Mouse (Mus musculus): ENCODE measurements around the gene Cnot3. TPM values are rescaled to one million over a fixed set of nuclear protein-coding genes. Genes with fewer than 3 reads are reported as not detected.

The Cnot3 gene
- polyA plus RNA-seq, 1 experiment from 2014 or later = 39.2 TPM

DNA sequence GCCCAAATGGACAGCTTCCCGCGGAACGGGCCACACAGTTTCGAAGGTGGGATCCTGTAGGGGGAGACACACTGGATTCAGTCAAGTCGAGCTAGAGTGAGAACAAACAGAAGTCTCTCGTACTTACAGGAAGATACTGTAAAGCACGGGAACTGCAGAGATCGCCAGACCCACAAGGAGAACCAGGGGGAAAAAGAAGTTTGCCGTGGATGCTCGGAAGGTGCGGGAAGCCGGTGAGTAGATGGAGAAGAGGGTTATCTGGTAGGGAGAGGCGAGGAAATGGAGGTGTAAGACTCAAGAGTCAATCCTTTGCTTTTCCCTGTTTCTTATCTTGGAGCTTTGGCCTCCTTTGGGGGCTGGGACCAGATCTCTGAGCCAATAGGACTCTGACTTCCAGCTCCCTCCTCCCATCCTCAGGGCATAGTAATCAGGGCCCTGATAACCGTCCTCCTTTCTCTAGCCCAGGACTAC is 21.9 kb downstream of the Cnot3 start:
- DNase-seq (ENCODE audit: low spot score) (no peak), ATAC-seq (ENCODE audit: low FRiP score) (no peak)
- H3K27me3 ChIP-seq (ENCODE audit: control insufficient read depth, insufficient read depth, low read length) = no peaks in the 10 kb centered on the region
- 19% methylated on average over 14 of the region's 14 CpGs for WGBS
- no peak overlapping the region for H3K4me3 ChIP-seq (replicated peaks; ENCODE audit: low read length)
- H3K36me3 ChIP-seq (replicated peaks; ENCODE audit: control insufficient read depth, insufficient read depth) = peaks cover 13% of the 10 kb centered on the region
- peaks cover 15% of the 10 kb centered on the region for H3K4me1 ChIP-seq (replicated peaks; ENCODE audit: control insufficient read depth, insufficient read depth, low read length)
- H3K27ac ChIP-seq = no peak overlapping the region
- H3K4me2 ChIP-seq (replicated peaks) = no peak overlapping the region
- H3K9ac ChIP-seq = no peak overlapping the region
- no peaks in the 10 kb centered on the region for H3K9me3 ChIP-seq (ENCODE audit: control insufficient read depth, low read length)

DNA sequence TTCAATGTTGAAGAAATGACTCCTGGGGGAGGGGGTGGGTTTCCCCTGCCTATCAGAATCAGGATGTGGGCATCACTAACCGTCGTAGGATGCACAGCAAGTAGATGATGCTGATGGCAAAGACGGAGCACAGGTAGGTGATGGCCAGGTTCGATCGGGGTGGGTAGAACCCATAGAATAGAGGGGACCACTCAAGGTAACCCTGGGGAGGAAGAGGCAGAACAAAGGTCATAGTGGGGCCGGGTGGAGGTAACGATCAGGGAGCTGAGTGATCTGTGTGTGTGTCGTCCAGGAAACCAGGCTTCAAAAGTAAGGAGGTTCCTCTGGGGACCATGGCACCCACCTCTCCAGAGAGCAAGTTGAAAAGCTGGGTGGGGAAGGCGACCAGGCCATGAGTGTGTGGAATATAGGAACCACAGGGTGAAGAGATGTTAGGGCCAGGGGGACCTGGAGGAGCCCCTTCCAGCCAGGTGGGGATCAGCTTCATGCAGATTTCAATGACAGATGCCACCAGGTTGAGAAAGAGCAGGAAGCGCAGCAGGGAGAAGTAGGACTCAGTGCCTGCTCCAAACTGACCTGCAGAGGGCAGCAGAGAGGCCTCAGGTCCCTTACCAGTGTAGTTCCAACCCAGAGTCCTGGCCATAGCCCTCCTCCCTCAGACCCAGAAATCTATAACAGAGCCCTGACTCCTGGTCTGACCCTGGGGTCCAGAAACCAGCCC is 29.6 kb downstream of the Cnot3 start:
- Histone ChIP-seq H3K4me1 (replicated peaks; ENCODE audit: control insufficient read depth, insufficient read depth, low read length) (no peaks in the 10 kb centered on the region), H3K9ac (no peak overlapping the region), H3K9me3 (ENCODE audit: control insufficient read depth, low read length) (no peaks in the 10 kb centered on the region), H3K36me3 (replicated peaks; ENCODE audit: control insufficient read depth, insufficient read depth) (peaks cover 15% of the 10 kb centered on the region), H3K4me2 (replicated peaks) (no peak overlapping the region), H3K27me3 (ENCODE audit: control insufficient read depth, insufficient read depth, low read length) (no peaks in the 10 kb centered on the region), H3K4me3 (replicated peaks; ENCODE audit: low read length) (no peak overlapping the region), H3K27ac (no peak overlapping the region)
- 71% methylated on average over 10 of the region's 10 CpGs for WGBS
- ATAC-seq (ENCODE audit: low FRiP score) = peak; percentile 87
- DNase-seq (ENCODE audit: low spot score) = peak; percentile 90

DNA sequence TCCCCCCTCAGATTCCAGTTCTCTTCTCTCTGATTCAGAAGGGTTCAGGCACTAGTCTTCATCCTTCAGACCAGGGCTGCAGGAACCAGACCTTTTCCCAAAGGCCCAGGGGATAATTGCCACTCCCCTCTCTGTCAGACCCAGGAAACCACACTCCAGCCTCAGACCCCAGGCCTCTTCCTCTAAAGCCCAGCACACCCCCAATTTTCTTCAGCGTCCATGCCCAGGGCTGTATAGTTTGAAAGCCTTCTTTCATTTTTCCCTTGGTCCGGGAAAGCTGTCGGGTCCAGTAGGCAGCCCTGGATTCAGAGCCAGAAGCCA is 30.1 kb downstream of the Cnot3 start:
- Histone ChIP-seq H3K27me3 (ENCODE audit: control insufficient read depth, insufficient read depth, low read length) (no peaks in the 10 kb centered on the region), H3K9me3 (ENCODE audit: control insufficient read depth, low read length) (no peaks in the 10 kb centered on the region), H3K36me3 (replicated peaks; ENCODE audit: control insufficient read depth, insufficient read depth) (peaks cover 21% of the 10 kb centered on the region), H3K4me1 (replicated peaks; ENCODE audit: control insufficient read depth, insufficient read depth, low read length) (no peaks in the 10 kb centered on the region), H3K27ac (no peak overlapping the region), H3K9ac (no peak overlapping the region), H3K4me2 (replicated peaks) (no peak overlapping the region), H3K4me3 (replicated peaks; ENCODE audit: low read length) (no peak overlapping the region)
- WGBS = 74% methylated on average over 3 of the region's 3 CpGs
- DNase-seq (ENCODE audit: low spot score) (no peak), ATAC-seq (ENCODE audit: low FRiP score) (no peak; the same call in 1 of the 2 replicates)

DNA sequence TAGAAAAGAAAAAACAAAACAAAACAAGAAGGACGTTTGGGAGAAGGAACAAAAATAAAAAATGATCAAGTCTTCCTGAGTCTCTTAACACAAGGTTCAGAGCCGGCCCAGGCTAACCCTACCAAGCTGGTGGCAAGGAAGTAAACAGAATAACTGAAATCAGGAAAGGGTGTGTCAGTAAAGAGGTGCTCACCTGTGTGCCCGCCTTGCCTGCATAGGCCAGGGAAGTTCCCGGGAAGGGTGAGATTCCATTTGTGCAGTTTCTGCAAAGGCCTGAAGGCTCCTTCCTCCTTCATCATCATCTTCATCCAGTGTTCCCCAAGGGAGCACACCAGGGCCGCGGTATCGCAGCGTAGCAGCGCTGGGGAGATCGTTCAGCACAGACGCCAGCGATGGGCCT is 31.3 kb downstream of the Cnot3 start:
- Histone ChIP-seq H3K9ac (no peak overlapping the region), H3K9me3 (ENCODE audit: control insufficient read depth, low read length) (no peaks in the 10 kb centered on the region)
- no peak for ATAC-seq (ENCODE audit: low FRiP score)

DNA sequence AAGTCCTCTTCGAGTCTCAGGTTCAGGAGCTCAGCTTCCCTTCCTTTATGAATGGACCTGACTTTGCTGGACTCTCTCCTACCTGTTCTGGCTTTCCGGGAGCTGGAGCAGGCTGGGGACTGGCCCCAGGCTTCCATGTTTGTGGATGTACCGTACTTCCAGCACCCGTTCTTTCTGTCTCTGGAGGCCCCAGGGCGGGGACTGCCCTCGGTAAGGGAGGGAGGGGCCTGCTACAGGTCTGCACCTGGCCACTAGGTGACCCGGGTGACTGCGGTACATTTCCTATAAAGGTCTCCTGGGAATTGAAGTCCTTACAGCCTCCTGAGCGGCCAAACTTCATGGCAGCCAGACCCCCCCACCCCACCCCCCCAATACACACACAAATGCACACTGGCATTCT is 32.3 kb downstream of the Cnot3 start, which contains the start of gene Tmc4:
Tmc4 (minus strand) TSS at position 212 of the 400 bp plus-strand sequence.
- Histone ChIP-seq H3K27ac (no peak within 1 kb of the TSS), H3K36me3 (replicated peaks; ENCODE audit: control insufficient read depth, insufficient read depth) (peaks cover 31% of the 10 kb centered on the region), H3K4me3 (replicated peaks; ENCODE audit: low read length) (no peak within 1 kb of the TSS), H3K9ac (no peak within 1 kb of the TSS), H3K27me3 (ENCODE audit: control insufficient read depth, insufficient read depth, low read length) (no peaks in the 10 kb centered on the region), H3K4me1 (replicated peaks; ENCODE audit: control insufficient read depth, insufficient read depth, low read length) (no peaks in the 10 kb centered on the region), H3K4me2 (replicated peaks) (no peak within 1 kb of the TSS), H3K9me3 (ENCODE audit: control insufficient read depth, low read length) (no peaks in the 10 kb centered on the region)
- DNase-seq (ENCODE audit: low spot score) = no peak
- 65% methylated on average over 9 of the region's 9 CpGs for WGBS
- no peak for ATAC-seq (ENCODE audit: low FRiP score)

More for the DNA sequence above, 31.3 kb downstream of the Cnot3 start:
- H3K4me1 ChIP-seq (replicated peaks; ENCODE audit: control insufficient read depth, insufficient read depth, low read length) = no peaks in the 10 kb centered on the region
- H3K27me3 ChIP-seq (ENCODE audit: control insufficient read depth, insufficient read depth, low read length) = no peaks in the 10 kb centered on the region
- peaks cover 29% of the 10 kb centered on the region for H3K36me3 ChIP-seq (replicated peaks; ENCODE audit: control insufficient read depth, insufficient read depth)
- no peak for DNase-seq (ENCODE audit: low spot score)
- no peak overlapping the region for H3K4me2 ChIP-seq (replicated peaks)
- 91% methylated on average over 12 of the region's 12 CpGs for WGBS
- H3K4me3 ChIP-seq (replicated peaks; ENCODE audit: low read length) = no peak overlapping the region
- no peak overlapping the region for H3K27ac ChIP-seq

DNA sequence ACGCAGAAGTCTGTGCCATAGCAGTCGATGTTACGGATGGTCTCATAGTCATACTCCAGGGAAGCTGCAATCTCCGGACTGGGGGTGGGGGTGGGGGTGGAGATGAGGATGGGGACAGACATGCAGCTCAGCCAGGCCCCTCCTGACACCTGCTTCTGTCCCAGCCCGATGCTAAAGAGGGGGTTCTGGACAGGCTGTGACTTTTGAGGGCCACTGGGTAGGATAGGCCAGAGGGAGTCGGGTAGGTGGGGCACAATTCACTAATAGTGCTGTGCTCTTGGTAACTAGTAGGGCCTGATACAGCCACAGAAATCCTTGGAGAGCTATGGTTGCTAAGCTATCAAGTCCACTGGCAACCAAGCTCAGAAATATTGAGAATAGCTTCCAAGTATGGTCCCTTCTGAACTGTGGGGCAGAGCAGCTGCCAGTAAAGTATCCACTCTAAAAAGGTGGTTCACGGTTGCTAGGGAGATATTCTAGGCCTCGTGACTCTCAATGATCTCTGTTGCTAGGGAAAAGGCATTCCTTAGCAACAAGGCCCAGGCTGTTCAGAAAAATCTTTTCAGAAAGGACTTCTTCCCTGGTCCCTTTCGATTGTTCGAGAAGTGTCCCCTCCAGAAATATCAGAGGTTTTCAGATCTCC is 39.0 kb downstream of the Cnot3 start:
- Histone ChIP-seq H3K9me3 (ENCODE audit: control insufficient read depth, low read length) (no peaks in the 10 kb centered on the region), H3K4me3 (replicated peaks; ENCODE audit: low read length) (no peak overlapping the region), H3K4me2 (replicated peaks) (no peak overlapping the region), H3K4me1 (replicated peaks; ENCODE audit: control insufficient read depth, insufficient read depth, low read length) (peaks cover 10% of the 10 kb centered on the region; the same call in 1 of the 2 replicates), H3K27ac (peak overlapping the region; percentile 73), H3K36me3 (replicated peaks; ENCODE audit: control insufficient read depth, insufficient read depth) (peaks cover 63% of the 10 kb centered on the region), H3K27me3 (ENCODE audit: control insufficient read depth, insufficient read depth, low read length) (no peaks in the 10 kb centered on the region), H3K9ac (no peak overlapping the region)
- ATAC-seq (ENCODE audit: low FRiP score) (peak; percentile 76), DNase-seq (ENCODE audit: low spot score) (peak; percentile 53)
- 48% methylated on average over 10 of the region's 10 CpGs for WGBS

DNA sequence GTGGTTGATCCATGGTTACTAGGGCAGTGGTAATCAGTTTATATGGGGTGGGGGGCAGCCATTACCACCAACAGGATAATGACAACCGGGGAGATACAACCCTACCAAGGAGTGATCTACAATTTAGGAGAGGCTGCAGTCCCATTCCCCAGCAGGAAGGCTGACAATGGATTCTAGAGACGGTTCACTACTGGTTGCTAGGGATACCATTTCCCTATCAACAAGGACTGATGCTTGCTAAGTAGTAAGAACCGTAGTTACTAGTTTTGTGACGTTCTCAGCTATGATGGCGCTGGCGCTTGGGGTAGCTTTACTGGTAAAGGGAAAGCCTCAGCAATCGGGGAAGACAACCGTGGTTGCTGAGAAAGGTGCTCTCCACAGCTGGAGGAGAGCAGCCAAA is 39.6 kb downstream of the Cnot3 start:
- Histone ChIP-seq H3K27me3 (ENCODE audit: control insufficient read depth, insufficient read depth, low read length) (no peaks in the 10 kb centered on the region), H3K36me3 (replicated peaks; ENCODE audit: control insufficient read depth, insufficient read depth) (peaks cover 62% of the 10 kb centered on the region), H3K4me2 (replicated peaks) (no peak overlapping the region), H3K9me3 (ENCODE audit: control insufficient read depth, low read length) (no peaks in the 10 kb centered on the region), H3K4me3 (replicated peaks; ENCODE audit: low read length) (no peak overlapping the region), H3K4me1 (replicated peaks; ENCODE audit: control insufficient read depth, insufficient read depth, low read length) (peaks cover 10% of the 10 kb centered on the region; the same call in 1 of the 2 replicates), H3K9ac (no peak overlapping the region), H3K27ac (peak overlapping the region; percentile 73)
- DNase-seq (ENCODE audit: low spot score) (no peak), ATAC-seq (ENCODE audit: low FRiP score) (no peak)
- WGBS = 67% methylated on average over 8 of the region's 8 CpGs

DNA sequence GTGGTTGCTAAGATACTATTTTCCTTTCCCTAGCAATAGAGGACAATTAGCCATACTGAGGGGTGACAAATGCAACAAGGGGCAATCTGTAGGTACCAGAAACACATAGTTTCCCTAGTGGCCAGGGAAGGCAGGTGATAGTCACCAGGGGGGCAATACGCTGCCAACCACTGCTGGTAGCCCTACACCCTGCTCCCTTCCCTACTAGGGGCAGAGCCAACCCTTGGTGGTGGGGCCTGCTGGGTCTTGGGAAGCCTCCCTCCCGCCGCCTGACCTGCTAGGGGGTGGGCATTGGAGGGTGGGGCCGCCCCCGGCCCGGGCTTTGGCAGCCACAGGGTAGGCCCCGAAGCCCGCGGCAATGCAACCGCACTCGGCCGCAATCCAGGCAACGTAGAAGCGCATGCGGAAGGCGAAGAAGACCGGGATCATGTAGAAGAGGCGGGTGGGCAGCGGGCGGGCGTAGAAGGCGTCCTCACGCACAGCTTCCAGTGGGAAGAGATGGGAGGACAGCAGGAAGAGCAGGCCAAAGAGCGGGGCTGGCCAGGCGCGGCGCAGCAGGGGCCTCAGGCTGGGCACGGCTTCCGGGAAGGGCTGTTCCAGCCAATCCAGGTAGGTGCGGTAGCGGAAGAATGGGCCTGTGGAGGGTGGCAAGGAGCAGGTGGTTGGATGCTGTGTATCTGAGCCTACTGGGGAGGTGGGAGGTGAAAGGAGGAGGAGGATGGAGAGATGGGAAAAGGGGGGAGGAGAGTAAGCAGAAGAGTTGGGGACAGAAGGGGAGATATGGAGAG is 40.5 kb downstream of the Cnot3 start:
- Histone ChIP-seq H3K4me1 (replicated peaks; ENCODE audit: control insufficient read depth, insufficient read depth, low read length) (peaks cover 10% of the 10 kb centered on the region; the same call in 1 of the 2 replicates), H3K36me3 (replicated peaks; ENCODE audit: control insufficient read depth, insufficient read depth) (peaks cover 62% of the 10 kb centered on the region), H3K27ac (no peak overlapping the region), H3K27me3 (ENCODE audit: control insufficient read depth, insufficient read depth, low read length) (no peaks in the 10 kb centered on the region), H3K9me3 (ENCODE audit: control insufficient read depth, low read length) (no peaks in the 10 kb centered on the region), H3K4me3 (replicated peaks; ENCODE audit: low read length) (no peak overlapping the region), H3K9ac (no peak overlapping the region), H3K4me2 (replicated peaks) (no peak overlapping the region)
- 0 out of 2 replicates have a peak, but pooled peaks have one; percentile 21 for ATAC-seq (ENCODE audit: low FRiP score)
- 78% methylated on average over 31 of the region's 31 CpGs for WGBS
- DNase-seq (ENCODE audit: low spot score) = no peak

DNA sequence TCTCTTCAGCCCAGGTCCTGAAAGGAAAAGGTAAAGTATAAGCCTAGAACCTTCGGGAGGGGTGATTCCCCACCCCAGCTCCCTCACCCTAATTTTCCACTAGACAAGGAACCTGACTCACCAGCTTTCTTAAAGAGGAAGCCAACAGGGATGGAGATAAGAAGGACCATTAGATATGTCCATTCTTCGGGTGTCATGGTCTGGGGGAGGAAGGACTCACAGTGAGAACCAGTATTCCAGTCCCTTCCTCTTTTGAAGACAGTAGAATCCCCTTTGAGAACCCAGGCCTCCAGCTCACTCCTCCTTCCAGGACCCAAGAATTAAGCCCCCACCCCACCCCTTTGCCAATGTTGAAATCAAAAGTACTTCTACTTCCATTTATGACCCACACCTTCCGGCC is 46.9 kb downstream of the Cnot3 start:
- ATAC-seq (ENCODE audit: low FRiP score) = no peak
- Histone ChIP-seq H3K4me3 (replicated peaks; ENCODE audit: low read length) (peak overlapping the region; percentile 88), H3K4me2 (replicated peaks) (peak overlapping the region; percentile 88), H3K9ac (peak overlapping the region; percentile 93), H3K4me1 (replicated peaks; ENCODE audit: control insufficient read depth, insufficient read depth, low read length) (peaks cover 19% of the 10 kb centered on the region), H3K9me3 (ENCODE audit: control insufficient read depth, low read length) (no peaks in the 10 kb centered on the region), H3K27ac (peak overlapping the region; percentile 93; the same call in 1 of the 2 replicates), H3K36me3 (replicated peaks; ENCODE audit: control insufficient read depth, insufficient read depth) (peaks cover 40% of the 10 kb centered on the region), H3K27me3 (ENCODE audit: control insufficient read depth, insufficient read depth, low read length) (no peaks in the 10 kb centered on the region)
- WGBS = 38% methylated on average over 3 of the region's 3 CpGs
- DNase-seq (ENCODE audit: low spot score) = no peak
